Mouse (Mus musculus): ENCODE data around the gene 2310022B05Rik.

2310022B05Rik gene

GRCm38 (mm10) chr8:124614325-124614724 is 48.8 kb downstream of the 2310022B05Rik start:
- in situ Hi-C loops (cut with MboI, MseI): no loop called here

GRCm38 (mm10) chr8:124608972-124609353 is 54.2 kb downstream of the 2310022B05Rik start:
- in situ Hi-C loops (cut with MboI, MseI): no loop called here

- in situ Hi-C loops (cut with MboI, MseI): no loop called here
Measured at GRCm38 (mm10) chr8:124608239-124608971, 54.8 kb downstream of the 2310022B05Rik start.

GRCm38 (mm10) chr8:124604066-124604465 is 59.1 kb downstream of the 2310022B05Rik start:
- in situ Hi-C loops (cut with MboI, MseI): no loop called here

GRCm38 (mm10) chr8:124589393-124589792 is 73.8 kb downstream of the 2310022B05Rik start:
- in situ Hi-C loops (cut with MboI, MseI): no loop called here

- in situ Hi-C loops (cut with MboI, MseI): no loop called here
Measured at GRCm38 (mm10) chr8:124586556-124586955, 76.6 kb downstream of the 2310022B05Rik start.

Data from T-helper 17 cell (primary cell).